In genomic region chr13:42383099-42383498, GRCm38 (mm10) we compare ENCODE assay signal across 28 mouse cellular contexts.
"Had no signal": no experiment of that assay in that cellular context is flagged by ENCODE, and none has a peak within 500 bp of the region (broad histone marks: within the 10 kb centered on the region; RNA-seq: fewer than 3 reads in every experiment).

No protein-coding gene starts in this region.

- H3K36me3 ChIP-seq: heart, embryonic 10.5 days; heart, embryonic 12.5 days; hindbrain, embryonic 10.5 days; hindbrain, embryonic 12.5 days; intestine, embryonic 15.5 days; kidney, embryonic 15.5 days; limb, embryonic 13.5 days; limb, embryonic 15.5 days; liver, embryonic 12.5 days had no signal

- H3K4me2 ChIP-seq: heart, embryonic 12.5 days; hindbrain, embryonic 12.5 days; hindbrain, embryonic 14.5 days; intestine, embryonic 15.5 days; kidney, embryonic 15.5 days; limb, embryonic 13.5 days; limb, embryonic 15.5 days; liver, embryonic 12.5 days had no signal

- H3K4me1 ChIP-seq: heart, embryonic 10.5 days; hindbrain, embryonic 10.5 days; hindbrain, embryonic 12.5 days; intestine, embryonic 15.5 days; kidney, embryonic 15.5 days; limb, embryonic 13.5 days; limb, embryonic 15.5 days; liver, embryonic 12.5 days had no signal

- H3K9ac ChIP-seq: heart, embryonic 12.5 days; hindbrain, embryonic 12.5 days; hindbrain, embryonic 14.5 days; intestine, embryonic 15.5 days; kidney, embryonic 15.5 days; limb, embryonic 13.5 days; limb, embryonic 15.5 days; liver, embryonic 12.5 days; liver, embryonic 14.5 days had no signal

- DNase-seq: gastrocnemius, adult 2 months; gastrocnemius, postnatal 10 days; gastrocnemius, postnatal 25 days; heart, adult 18-20 months; heart, postnatal 10 days; heart, postnatal 4 days; kidney, adult 11 months; kidney, adult 2 months; kidney, adult 9 months; kidney, postnatal 14 days; kidney, postnatal 36 days; left cerebral cortex, postnatal 4 days had no signal

- ATAC-seq: hindbrain, embryonic 16.5 days; inflammation-experienced regulatory T-cells, adult 6 months; intestine, embryonic 15.5 days; liver, embryonic 12.5 days had no signal

- H3K4me3 ChIP-seq: gastrocnemius, adult 2 months; heart, embryonic 10.5 days; heart, embryonic 12.5 days; hindbrain, embryonic 10.5 days; hindbrain, embryonic 12.5 days; intestine, embryonic 15.5 days; kidney, embryonic 15.5 days; layer of hippocampus, adult 2 months; left cerebral cortex, adult 2 months; limb, embryonic 13.5 days; limb, embryonic 15.5 days; liver, embryonic 12.5 days had no signal

- H3K27ac ChIP-seq: gastrocnemius, adult 2 months; heart, embryonic 10.5 days; hindbrain, embryonic 10.5 days; hindbrain, embryonic 12.5 days; hindbrain, embryonic 14.5 days; intestine, embryonic 15.5 days; kidney, embryonic 15.5 days; kidney, postnatal 0 days; layer of hippocampus, adult 2 months; left cerebral cortex, adult 2 months; limb, embryonic 13.5 days; limb, embryonic 15.5 days; liver, embryonic 12.5 days; liver, embryonic 14.5 days had no signal

- H3K9me3 ChIP-seq: heart, embryonic 10.5 days; heart, embryonic 12.5 days; hindbrain, embryonic 10.5 days; hindbrain, embryonic 12.5 days; intestine, embryonic 15.5 days; kidney, embryonic 15.5 days; limb, embryonic 13.5 days; limb, embryonic 15.5 days; liver, embryonic 12.5 days had no signal

- H3K27me3 ChIP-seq: heart, embryonic 12.5 days; hindbrain, embryonic 12.5 days; intestine, embryonic 15.5 days; kidney, embryonic 15.5 days; limb, embryonic 13.5 days; limb, embryonic 15.5 days; liver, embryonic 12.5 days had no signal
